Mouse (Mus musculus): Measurements from ENCODE around the gene Shh.

The Shh gene

GRCm38 (mm10) chr5:28466760-28467306, at the start of gene Shh:
Shh (minus strand) TSS chr5:28467256.
- DNase-seq (ENCODE audit: low spot score), result peak; percentile 30

GRCm38 (mm10) chr5:28500792-28501439, 33.9 kb upstream of the Shh start:
- DNase-seq (ENCODE audit: low spot score), result no peak

- no peak for DNase-seq (ENCODE audit: low spot score)
Measured at GRCm38 (mm10) chr5:28498846-28499245, 31.8 kb upstream of the Shh start.

- DNase-seq (ENCODE audit: low spot score), result no peak
Measured at GRCm38 (mm10) chr5:28495712-28496650, 28.9 kb upstream of the Shh start.

GRCm38 (mm10) chr5:28493550-28493949, 26.5 kb upstream of the Shh start:
- no peak for DNase-seq (ENCODE audit: low spot score)

GRCm38 (mm10) chr5:28482991-28483390, 15.9 kb upstream of the Shh start:
- DNase-seq (ENCODE audit: low spot score), result no peak

- no peak for DNase-seq (ENCODE audit: low spot score)
Measured at GRCm38 (mm10) chr5:28481730-28482129, 14.7 kb upstream of the Shh start.

GRCm38 (mm10) chr5:28476389-28477379, 9.6 kb upstream of the Shh start:
- DNase-seq (ENCODE audit: low spot score), result no peak

- no peak for DNase-seq (ENCODE audit: low spot score)
Measured at GRCm38 (mm10) chr5:28473556-28473955, 6.5 kb upstream of the Shh start.

GRCm38 (mm10) chr5:28469525-28470202, 2.6 kb upstream of the Shh start:
- peak; percentile 75 for DNase-seq (ENCODE audit: low spot score)

GRCm38 (mm10) chr5:28466351-28466750, 705 bp downstream of the Shh start:
- DNase-seq (ENCODE audit: low spot score), result no peak

- DNase-seq (ENCODE audit: low spot score), result peak; percentile 24
Measured at GRCm38 (mm10) chr5:28465526-28465925, 1.5 kb downstream of the Shh start.

GRCm38 (mm10) chr5:28465099-28465406, 2.0 kb downstream of the Shh start:
- DNase-seq (ENCODE audit: low spot score), result peak; percentile 58

GRCm38 (mm10) chr5:28464361-28465098, 2.5 kb downstream of the Shh start:
- DNase-seq (ENCODE audit: low spot score), result peak; percentile 55

- no peak for DNase-seq (ENCODE audit: low spot score)
Measured at GRCm38 (mm10) chr5:28463656-28464055, 3.4 kb downstream of the Shh start.

- peak; percentile 49 for DNase-seq (ENCODE audit: low spot score)
Measured at GRCm38 (mm10) chr5:28462741-28463590, 4.1 kb downstream of the Shh start.

- no peak for DNase-seq (ENCODE audit: low spot score)
Measured at GRCm38 (mm10) chr5:28461376-28461775, 5.7 kb downstream of the Shh start.

GRCm38 (mm10) chr5:28460556-28461350, 6.3 kb downstream of the Shh start:
- peak; percentile 45 for DNase-seq (ENCODE audit: low spot score)
